Mouse (Mus musculus): ENCODE results near the gene Slc23a4. TPM values are rescaled to one million over a fixed set of nuclear protein-coding genes. Genes with fewer than 3 reads are reported as not detected.

Gene Slc23a4
- polyA plus RNA-seq (2015; fragmentation: Nextera tagmentation; extraction: Ambion mirVana) = 1.4 and 2.3 TPM in 2 replicates

GRCm38 (mm10) chr6:34988081-34988761 lies at the start of gene Slc23a4:
TSS of gene Slc23a4 (minus strand) at chr6:34988404.

DNA sequence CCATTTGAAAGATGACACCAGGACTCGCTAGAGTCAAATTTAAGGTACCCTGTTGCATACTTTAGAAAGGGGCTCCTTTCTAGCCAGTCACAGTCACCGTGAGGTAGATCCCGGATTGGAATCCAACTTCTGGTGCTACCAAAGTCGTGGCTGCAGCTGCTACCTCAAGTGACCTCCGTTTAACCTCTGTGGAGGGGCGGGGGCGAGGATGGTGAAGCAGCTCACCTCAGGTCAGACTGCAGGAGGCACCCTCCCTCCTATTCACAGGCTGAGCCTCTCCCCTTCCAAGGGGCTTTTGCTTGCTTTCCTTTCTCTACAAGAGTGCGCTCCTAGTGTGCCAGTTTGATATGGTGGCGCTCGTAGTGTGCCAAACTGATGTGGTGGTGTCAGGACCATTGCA lies 68.2 kb downstream of the Slc23a4 start, which contains the start of gene Stra8:
TSS of gene Stra8 (plus strand) at position 208 of the 400 bp plus-strand sequence.

DNA sequence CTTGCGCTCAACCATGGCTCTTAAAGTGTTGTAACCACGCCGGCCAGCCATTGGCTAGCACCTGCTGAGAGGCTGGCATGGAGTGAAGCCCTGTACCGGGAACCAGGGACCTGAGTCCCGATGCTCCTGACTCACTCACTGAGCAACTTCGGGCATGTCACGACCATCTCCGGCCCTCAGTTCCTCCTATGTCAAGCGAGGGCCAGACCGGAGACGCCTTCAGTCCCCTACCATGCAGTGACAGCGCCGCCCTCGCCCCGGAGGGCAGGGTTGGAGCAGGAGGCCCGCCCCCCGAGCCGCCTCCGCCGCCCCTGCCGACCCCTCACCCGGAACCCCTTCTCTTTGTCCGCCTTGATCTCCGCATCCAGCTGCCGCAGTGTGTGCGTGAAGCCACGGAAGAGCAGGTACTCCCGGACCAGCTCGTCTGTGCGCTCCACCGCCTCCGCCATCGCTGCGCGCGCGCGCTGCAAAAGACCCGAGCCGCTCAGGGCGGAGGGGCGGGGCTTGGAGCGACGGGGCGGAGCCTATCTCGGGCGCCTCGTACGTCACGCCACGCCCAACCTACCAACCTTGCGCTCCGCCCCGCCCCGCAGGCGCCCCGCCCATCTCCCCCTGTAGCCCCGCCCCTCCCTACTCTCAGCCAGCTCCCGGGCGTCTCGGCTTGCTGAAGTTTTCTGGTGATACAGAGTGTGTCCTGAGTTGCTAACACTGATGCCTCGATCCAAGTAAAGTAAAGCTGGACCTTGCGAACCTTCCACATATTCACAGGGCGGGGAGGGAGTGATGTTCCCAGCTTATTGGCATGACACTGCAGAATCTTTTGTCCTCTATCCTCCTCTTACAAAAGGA lies 77.6 kb downstream of the Slc23a4 start, which contains the start of gene Wdr91:
TSS of gene Wdr91 (minus strand) at position 506 of the 849 bp plus-strand sequence.

Other genes starting within 250 kb of the Slc23a4 start
- 6.2 and 6.9 TPM in 2 replicates for gene Agbl3, start 208.0 kb downstream of the Slc23a4 start, polyA plus RNA-seq (2015; fragmentation: Nextera tagmentation; extraction: Ambion mirVana)
- gene Tmem140, start 125.3 kb downstream of the Slc23a4 start, polyA plus RNA-seq (2015; fragmentation: Nextera tagmentation; extraction: Ambion mirVana) = 7.5 and 10.0 TPM in 2 replicates
- 5.3 and 5.6 TPM in 2 replicates for gene Cyren, start 110.3 kb downstream of the Slc23a4 start, polyA plus RNA-seq (2015; fragmentation: Nextera tagmentation; extraction: Ambion mirVana)
- gene Wdr91, start 77.5 kb downstream of the Slc23a4 start, polyA plus RNA-seq (2015; fragmentation: Nextera tagmentation; extraction: Ambion mirVana) = 4.9 and 5.2 TPM in 2 replicates
- not detected in 2 replicates for gene Stra8, start 68.2 kb downstream of the Slc23a4 start, polyA plus RNA-seq (2015; fragmentation: Nextera tagmentation; extraction: Ambion mirVana)
- gene Cnot4, start 145.3 kb upstream of the Slc23a4 start, polyA plus RNA-seq (2015; fragmentation: Nextera tagmentation; extraction: Ambion mirVana) = 14.3 and 16.7 TPM in 2 replicates
- gene Nup205, start 189.0 kb upstream of the Slc23a4 start, polyA plus RNA-seq (2015; fragmentation: Nextera tagmentation; extraction: Ambion mirVana) = 9.4 and 10.7 TPM in 2 replicates

Measured in urinary bladder, postnatal 0 days (tissue).